Mouse (Mus musculus) liver, adult 2 months (tissue): ENCODE data around the gene Sox1.

Experiments
- CTCF ChIP-seq: fragments of 200-500 bp; IDR thresholded peaks from 2 replicates; pipeline ENCODE4 v1.5.1; 2011; ENCODE audit warnings: low read depth, low read length, control low read depth
- POLR2A ChIP-seq: fragments of 200-500 bp; IDR thresholded peaks from 2 replicates; pipeline ENCODE4 v1.6.1; 2011; ENCODE audit warnings: low read length, control low read depth; ENCODE audit not compliant: insufficient read depth; ENCODE audit errors: extremely low read depth

DNA sequence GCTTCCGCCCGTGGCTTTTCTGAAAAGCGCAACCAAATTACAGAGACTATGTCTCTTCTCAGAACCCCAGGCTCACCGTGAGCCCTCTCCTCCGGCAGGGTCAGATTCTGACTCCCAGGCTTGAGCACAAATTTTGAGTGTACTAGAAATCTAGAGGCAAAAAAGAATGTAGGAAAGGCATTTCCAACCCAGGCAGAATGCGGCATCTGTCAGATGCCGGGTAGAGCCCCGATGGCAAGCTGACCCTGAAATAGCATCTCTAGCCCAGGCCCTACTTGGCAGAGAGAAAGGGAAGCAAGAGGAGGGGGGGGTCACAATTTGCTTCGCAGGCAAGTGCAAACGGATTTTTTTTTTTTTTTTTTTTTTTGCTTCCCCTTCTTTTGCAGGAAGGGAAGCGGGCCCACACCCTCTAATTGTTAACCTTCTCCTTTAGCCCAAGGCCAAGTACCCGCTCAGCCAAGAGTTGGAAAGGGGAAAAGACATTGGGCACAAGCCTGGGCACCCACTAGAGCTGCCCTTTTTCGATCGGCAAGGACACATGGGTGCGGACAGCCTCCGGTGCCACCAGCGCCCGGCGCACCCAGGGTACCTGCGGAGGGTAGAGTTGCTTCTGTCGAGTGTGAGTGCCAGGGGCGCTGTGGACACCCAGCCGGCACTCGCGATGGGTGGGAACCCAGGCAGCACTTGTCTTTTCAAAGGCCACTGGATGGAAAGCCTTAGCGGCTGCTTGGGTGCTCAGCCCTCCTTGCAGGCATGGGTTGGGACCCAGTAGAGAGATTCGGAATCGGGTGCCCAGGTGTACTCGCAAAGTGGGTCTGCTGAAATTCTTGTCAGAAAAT is 5.1 kb upstream of the Sox1 start:
- TF ChIP-seq CTCF, result no peak
- no peak for TF ChIP-seq POLR2A
